Mouse (Mus musculus) layer of hippocampus, adult 9-10 months (tissue): ENCODE data around the gene Kdm4b.
A peak's percentile ranks its signal among the peaks of the same experiment; 100 is the strongest.

Experiments
- DNase-seq: peaks from one replicate; pipeline ENCODE4 v3.0.0; 2022; ENCODE audit warnings: low spot score

The Kdm4b gene

GRCm38 (mm10) chr17:56442316-56442715 is 116.5 kb downstream of the Kdm4b start:
- DNase-seq: no peak

- DNase-seq: no peak
Observed at GRCm38 (mm10) chr17:56443341-56443795, 117.5 kb downstream of the Kdm4b start.

GRCm38 (mm10) chr17:56444771-56445170 is 118.9 kb downstream of the Kdm4b start:
- DNase-seq: no peak

- peak; percentile 47 for DNase-seq
Observed at GRCm38 (mm10) chr17:56445397-56445796, 119.5 kb downstream of the Kdm4b start.

GRCm38 (mm10) chr17:56447716-56448115 is 121.9 kb downstream of the Kdm4b start:
- no peak for DNase-seq
